Mouse (Mus musculus) kidney, postnatal 10 days (tissue): ENCODE measurements at regions not wholly inside any gene's neighbourhood (a gene's known extent, or its start where the extent isn't known, plus 50 kb on each side); places are given as distances from the start of the nearest gene placed in this dataset.

Experiments used
- DNase-seq: peaks from one replicate; pipeline ENCODE4 v3.0.0; 2021; ENCODE audit warnings: mixed read lengths

DNA sequence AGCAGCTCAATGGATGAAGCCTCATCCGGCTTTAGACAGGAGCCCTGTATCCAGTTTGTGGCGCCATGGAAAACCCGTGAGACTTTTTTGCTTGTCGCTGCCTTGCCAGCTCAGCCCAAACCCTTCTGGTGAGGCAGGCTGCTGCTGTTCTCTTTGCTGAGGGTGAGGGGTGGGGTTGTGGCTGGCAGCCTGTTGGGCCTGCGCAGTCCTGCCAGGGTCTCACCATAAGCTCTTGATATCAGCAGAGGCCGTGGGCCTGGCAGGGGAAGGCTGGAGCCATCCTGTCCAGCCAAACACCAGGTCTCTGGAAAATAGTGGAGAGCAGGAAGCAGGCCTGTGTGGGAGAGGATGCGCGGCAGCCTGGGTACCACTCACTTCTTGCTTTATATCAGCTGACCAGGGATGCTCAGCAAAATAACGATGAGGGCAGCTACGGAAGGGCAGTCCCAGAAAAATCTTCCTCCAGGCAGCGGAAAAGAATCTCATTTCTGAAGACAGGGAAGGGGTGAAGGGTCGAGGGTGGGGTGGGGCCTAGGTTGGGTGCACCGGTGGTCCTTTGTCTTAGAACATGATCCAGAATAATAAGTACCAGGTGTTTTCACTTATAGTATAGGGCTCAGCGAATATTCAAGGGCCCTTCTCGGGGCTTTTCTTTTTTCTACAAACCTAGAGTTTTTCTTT, 73.4 kb upstream of the Medag start:
- DNase-seq: no peak

DNA sequence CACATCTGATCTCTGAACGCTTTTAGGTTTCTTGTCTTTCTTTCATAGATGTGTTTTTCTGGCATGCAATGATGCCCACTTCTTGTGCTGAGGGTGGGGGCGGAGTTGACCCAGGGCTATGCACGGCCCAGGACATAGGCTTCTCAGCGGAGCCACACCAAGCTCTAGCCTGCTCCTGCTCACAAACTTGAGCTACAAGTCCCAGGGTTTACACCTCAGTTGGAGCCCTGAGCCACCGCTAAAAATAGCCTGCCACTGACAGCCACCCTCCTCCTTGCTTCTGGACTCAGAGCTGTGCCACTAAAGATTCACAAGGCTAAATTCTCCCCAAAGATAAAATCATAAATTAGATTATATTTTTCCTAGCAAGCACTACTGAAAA, 72.9 kb upstream of the Medag start:
- DNase-seq: no peak

DNA sequence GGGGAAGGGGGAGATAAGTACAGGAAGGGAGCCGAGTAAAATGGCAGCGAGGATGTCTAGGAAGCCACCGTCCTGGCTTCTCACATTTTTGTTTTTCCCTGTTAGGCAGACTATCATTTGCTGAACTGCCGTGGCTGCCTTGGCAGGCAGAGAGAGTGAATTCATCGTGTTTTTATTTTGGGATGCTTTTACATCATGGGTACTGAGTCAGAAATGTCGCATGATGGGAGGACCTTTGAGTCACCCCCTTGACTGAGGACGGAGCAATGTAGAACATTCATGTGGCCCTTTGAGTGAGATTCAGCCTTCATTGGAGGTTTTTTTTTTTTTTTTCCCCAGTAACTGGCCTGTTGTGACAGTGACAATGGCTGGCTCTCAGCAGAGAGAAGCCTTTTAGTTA, 71.2 kb upstream of the Medag start:
- no peak for DNase-seq

DNA sequence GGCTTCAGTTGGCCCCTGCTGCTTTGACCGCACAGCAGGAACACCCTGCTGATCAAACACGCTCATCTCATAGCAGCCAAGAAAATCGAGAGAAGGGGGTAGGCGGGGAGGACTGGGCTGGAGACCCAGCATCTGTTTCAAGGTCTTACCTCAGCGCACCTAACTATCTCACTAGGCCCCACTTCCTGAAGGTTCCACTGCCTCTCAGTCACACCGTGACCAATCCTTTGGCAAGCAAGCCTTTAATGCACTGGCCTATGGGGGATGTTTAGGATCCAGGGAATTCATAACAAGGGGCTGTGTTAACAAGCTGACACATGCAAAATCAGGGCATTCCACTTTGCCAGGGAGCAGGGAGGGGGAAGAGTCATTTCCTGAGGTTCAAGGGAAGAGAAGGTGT, 70.1 kb upstream of the Medag start:
- DNase-seq: no peak

DNA sequence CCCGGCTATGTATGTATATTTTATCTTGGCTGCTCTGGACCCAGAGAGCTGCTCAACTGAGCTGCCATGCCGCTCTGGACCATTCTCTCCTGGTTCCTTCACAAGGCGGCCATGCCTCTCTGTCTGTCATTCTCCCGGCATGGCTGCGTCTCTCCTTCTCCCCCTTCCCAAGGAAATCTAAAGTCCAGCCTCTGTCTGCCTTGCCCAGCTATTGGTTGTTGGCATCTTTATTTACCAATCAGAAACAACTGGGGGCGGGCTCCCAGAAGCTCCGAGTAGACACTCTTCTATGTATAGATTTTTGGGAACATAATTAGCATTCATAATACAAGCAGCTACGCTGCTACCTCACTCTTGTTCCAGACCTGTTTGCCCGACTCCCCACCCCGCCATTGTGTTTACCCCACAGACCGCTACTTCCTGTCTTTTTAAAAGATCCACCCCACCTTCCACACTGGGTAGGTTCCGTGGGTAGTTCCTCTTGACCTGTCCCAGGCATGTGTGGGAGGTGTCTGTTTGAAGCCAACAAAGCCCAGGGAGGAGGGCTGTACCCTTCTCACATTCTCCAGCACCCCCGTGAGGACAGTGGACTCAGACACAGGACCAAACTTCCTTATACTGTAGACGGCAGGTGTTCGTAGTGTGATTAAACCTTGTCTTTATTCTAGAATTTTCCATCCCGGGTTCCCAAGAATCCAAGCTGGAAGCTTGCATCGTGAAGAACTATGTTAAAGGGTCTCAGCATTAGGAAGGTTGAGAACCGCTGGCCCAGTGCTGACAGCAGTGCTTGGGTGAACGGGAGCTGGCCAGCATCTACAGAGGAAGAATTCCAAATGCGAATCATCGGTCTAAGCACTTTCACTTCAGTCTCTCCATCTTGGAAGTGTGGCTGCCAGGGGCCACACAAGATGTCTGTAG, 67.7 kb upstream of the Medag start:
- DNase-seq: no peak

DNA sequence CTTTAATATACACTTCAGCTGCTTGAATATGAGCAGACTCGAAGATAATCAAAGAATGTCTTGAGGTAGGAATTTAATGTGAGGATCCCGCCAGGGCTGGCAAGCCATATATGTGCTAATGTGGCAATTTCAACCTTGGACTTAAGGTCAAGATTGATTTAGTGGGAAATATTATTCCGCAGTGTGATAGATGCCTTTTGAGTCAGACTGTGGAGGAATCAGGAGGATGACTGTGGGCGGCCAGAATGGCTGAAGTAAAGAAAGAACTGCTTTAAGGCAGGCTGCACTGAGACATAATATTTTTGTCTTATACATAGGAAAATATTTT, 67.1 kb upstream of the Medag start:
- DNase-seq: no peak

DNA sequence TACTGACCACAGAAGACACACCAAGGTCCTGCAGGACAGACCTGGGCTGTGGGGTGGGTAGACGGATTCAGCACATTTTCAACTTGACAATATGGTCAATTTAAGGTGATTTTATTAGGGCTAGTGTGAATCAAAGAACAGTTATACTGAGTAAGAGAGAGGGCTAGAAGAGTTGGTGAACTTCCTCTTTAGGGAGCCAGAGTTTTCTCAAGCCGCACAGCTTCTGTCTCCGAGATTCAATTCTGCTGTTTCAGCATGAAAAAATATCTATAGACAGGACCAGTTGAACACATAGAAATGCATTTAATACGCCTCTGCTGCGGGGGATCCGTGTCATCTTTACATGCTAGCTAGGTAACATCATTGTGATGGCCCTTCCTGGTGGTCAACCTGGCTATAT, 66.4 kb upstream of the Medag start:
- no peak for DNase-seq

DNA sequence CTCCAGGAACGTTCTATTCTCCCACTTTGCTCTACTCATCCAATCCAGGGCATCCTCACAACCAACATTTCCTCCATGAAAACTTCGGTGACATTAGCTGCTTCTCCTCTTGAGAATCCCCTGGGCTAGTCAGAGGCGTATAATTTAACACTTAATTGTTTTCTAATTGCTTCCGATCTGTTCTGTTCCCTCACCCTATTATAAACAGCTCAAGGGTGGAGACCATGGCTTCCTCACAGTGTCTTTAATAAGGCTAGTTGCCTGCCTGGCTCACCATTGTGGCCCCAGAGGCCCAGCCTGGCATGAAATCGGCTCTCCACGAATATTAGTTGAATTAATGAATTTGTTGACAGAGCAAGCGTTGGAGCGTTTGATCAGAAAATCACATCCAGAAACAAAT, 61.9 kb upstream of the Medag start:
- no peak for DNase-seq

DNA sequence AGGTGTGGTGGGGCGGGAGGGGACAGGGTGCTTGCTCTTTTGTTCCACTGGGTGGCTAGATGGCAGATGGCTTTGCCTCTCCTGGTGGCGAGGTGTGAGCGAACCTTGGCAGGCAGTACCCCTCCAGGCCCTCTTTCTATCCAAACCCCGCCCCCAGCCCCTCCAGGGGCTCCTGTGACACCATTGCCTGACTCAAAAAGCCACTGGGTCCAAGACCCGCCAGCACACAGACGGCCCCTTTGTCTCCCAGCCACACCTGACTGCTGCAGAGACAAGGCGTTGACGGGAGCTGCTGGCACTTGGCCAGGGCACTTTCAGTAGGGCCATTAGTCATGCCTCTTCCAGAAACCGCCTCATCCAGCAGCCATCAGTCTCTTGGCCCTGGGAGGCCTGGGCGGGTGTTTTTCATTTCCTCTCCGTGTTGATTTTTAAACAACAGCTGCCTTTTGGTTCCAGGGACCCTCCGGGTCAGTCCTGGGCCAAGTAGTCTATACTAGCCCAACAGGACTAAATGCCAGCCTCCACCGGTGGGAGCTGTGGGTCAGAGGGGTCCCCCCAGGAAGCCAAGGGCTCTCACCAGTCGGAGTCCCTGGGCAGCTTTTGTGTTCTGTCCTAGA, 58.4 kb upstream of the Medag start:
- DNase-seq: peak; percentile 75

DNA sequence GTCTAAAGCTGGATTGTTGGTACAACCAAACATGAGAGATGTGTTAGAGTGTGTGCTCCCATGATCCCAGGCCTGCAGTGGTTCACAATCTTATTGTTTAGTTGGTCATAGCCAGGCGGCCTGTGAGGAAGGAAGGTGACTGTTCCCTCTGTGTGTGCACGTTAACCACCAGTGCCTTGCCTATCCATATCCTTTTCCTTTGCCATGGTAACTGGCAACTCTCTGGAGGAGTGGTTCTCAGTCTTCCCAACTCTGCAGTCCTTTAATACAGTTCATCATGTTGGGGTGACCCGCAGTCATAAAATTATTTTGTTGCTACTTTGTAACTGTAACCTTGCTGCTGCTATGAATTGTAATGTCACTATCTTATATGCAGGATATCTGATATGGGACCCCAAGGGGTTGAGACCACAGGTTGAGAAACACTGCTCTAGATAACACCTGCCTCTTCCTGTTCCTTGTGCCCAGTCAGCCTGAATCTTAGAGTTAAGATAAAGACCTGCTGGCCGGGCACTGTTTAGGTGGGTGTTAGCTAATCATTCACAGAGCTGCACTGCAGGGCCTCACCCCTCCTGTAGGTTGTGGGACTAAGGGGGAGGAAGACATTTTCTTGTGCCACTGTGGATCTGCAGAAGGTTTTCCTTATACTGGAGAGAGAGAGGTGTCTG, 57.0 kb upstream of the Medag start:
- no peak for DNase-seq

DNA sequence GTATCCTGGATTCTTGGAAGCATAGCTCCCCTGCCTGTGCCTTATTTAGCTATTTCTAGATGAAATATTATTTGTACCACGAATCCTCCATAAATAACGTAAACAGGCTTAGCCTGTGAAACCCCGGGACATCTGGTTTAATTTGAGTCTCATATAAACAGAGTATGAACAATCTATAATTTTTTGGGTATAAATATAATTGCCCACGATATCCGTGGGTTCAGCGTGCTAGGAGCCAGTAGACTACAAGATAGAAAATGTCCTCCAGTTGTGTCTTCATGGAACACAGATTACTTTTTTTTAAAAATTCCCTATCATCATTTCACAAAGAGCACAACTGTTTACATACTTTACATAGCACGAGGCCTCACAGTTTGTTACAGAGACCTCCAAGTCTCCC, 56.4 kb upstream of the Medag start:
- DNase-seq: no peak

DNA sequence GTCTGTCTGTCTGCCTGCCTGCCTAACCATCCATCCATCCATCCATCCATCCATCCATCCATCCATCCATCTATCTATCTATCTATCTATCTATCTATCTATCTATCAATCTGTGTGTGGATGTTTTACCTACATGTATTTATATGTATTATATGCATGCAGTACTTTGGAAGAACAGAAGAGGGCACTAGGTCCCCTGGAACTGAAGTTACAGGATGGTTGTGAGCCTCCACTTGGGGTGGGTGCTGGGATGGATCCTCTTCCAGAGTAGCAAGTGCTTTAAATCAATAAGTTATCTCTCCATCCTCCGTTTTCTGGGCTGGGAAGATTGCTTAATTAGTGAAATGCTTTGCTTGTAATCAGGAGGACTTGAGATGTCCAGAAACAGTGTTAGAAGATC, 54.6 kb upstream of the Medag start:
- no peak for DNase-seq
